Mouse (Mus musculus): Measurements from ENCODE around the gene Mapkapk2.

The Mapkapk2 gene

GRCm38 (mm10) chr1:131110525-131111106, 13.0 kb upstream of the Mapkapk2 start:
- peak; percentile 65 to 71 for DNase-seq

DNA sequence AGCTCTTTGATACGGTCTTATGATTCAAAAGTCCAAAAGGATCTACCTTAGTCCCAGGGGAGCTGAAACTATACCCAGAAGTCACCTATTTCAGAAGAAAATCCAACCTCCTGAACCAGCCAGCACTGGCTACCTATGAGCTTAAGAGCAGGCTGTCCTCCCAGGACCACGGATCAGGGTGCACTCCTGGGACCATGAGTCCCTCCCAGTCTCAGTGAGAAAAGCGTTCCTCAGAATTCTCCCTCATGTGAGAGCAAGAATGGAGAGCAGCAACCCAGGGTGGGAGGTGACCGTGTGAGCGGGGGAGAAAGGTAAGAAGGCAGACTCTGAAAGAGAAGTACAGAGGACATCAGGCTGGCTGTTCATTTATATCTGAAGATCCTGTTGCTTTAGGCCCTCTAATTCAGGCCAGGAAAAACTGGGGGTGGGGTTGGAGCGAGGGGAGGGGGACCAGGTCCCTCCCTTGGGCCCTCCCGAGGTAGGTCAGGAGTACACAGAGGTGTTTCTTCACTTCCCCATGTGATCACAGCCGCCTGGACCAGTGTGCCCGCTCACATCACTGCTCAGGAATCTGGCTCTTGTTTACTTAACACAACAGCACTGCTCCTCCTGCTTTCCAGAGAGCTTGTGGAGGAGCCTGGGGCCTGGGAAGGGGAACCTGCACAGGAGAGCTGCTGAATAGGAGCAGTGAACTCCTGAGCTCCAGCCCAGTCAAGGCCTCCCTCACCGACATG, 10.1 kb upstream of the Mapkapk2 start:
- no peak for DNase-seq

DNA sequence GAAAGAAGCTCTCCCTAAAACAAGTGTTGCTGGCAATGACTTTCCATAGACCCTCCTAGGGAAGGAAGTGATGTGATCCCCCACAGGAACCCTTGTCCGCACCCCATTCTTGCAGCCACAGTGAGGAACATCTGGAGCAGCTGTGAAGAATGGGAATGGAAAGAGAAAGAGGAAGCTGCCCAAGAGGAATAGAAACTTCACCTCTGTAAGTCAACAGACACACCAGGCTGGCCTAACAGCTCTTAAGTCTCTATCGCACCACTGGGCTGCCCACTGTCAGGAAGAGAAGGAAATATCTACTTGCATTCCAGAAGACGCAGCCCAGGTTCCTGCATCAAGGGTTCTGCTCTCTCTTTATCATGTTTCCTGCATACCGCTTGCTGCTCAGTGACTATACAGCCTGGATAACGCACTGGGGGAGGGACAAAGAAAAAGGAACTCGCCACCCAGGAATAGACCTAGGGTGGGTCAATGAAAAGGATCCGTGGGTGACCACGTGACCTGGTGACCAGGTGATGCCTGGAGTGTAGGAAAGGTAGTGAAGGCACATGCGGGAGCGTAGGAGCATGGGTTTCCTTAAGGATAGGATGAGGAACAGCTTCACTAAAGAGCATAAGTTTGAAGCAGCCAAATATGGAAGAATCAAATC, 6.3 kb upstream of the Mapkapk2 start:
- DNase-seq: peak; percentile 59 to 63

GRCm38 (mm10) chr1:131100808-131101207, 3.2 kb upstream of the Mapkapk2 start:
- DNase-seq: no peak

DNA sequence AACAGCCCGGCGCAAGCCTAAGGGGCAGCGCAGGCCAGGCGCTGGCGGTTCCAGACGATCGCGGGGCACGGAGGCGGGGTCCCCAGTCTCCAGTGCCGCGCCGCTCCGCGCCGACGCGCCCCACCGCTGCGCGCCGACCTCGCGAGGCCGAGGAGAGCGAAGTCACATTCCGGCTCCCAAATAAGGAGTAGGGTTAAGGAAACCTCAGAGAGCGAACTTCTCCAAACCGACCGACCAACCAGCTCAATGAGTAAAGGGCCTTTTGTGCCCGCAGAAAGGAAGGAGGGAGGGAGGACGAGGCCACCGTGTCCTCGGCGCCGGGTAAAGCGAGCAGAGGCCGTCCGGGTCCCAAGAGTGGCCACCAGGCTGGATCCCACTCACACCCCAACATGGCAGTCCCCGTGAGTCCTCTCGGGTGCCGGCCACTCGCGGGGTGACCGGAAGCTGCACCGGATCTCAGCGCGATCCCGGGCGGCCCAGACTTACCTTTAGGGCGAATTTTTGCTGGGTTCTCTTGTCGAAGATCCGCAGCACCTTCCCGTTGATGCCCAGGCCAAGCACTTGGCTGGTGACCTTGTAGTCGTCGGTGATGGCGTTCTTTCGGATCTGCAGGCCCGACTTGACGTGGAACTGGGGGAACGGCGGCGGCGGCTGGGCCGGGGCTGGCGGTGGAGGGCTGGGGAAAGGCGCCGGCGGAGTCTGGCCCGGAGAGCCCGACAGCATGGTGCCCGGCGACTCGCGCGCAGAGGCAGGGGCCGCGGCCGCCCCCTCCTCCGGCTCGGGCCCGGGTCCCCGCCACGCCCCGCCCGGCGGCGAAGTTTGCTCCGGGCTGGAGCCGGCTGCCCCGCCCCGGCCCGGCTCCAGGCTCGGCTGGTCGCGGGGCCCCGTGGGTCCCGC, 575 bp downstream of the Mapkapk2 start:
- peak; percentile 68 to 70 for DNase-seq

DNA sequence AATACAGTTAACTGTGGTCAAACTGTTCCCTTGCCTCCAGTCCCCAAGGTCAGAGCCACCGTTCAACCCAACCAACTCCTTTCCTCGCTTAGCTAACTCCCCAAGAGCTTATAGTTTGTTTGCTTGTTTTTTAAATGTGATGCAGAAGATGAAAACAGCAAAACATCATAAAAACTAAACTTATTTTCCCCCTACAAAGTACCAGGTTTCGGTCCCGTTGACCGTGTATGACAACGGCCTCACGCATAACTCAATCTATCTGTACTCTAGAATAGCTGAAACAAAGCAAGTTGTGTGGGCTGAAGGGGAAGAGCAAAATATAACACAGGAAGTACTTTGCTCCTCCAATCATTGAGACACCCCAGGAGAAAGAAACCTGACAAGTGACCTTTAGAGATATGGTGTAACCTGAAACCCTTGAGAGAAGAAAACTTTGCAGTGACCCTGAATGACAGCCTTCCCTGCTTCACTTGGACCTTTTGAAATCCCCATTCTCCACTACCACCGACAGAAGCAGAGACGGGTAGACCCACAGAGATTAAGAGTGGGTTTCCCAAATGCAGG, 1.4 kb downstream of the Mapkapk2 start:
- DNase-seq: peak; percentile 17 to 20

DNA sequence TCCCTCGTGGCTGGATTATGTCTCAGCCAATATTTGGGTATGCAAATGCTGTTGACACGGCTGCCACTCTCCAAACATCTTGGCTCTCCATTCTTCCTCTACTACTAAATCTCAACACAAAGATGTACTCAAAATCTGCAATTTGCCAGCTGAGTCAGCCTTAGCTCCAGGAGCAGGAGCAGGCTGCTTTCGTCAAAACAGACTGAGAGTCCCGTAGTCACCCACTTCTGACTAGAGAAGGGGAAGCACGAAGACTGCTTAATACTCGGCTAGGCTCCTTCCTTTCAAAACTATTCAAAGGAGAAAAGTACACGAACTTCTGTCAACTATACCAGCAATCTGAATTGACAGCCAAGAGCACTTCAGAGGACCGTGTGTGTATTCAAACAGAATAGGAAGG, 2.1 kb downstream of the Mapkapk2 start:
- peak; percentile 28 to 34 for DNase-seq

GRCm38 (mm10) chr1:131093889-131094288, 3.7 kb downstream of the Mapkapk2 start:
- DNase-seq: no peak

GRCm38 (mm10) chr1:131092846-131093245, 4.8 kb downstream of the Mapkapk2 start:
- DNase-seq: no peak

DNA sequence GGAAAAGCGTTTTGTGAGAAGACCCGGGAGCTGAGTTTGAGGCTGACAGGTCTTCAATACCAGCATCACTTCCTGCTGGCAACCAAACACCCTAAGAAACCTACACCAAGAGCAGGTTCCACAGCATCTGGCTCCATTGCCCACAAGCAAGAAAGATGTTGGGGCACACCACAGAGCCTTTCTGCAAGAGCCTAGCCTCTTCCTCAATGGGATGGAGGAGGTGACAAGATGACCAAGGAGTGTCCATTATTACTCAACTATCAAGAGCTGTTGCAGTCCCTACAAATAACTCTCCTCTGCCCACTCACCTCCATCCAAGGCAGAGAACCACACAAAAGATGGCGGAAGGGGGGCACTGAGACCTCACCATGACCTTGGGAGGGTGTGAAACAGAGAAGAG, 5.5 kb downstream of the Mapkapk2 start:
- DNase-seq: no peak

DNA sequence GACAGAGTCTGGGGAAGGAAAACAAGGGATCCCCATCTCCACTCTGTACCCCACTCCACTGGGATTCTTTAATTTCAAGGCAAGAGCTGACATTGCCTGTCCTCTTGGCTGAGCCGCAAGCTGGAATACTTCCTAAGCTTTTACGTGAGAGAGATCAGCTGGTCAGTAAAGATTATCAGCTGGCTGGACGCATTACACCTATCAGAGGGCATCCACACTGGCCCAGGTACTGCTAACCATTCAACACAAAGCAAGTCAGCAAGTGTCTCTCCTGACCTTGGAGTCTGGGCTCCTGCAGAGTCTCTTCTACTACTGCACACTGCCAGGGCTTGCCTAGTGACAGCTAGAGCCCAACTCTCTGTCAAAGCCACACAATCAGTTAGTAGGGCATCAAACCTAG, 6.1 kb downstream of the Mapkapk2 start:
- no peak for DNase-seq

DNA sequence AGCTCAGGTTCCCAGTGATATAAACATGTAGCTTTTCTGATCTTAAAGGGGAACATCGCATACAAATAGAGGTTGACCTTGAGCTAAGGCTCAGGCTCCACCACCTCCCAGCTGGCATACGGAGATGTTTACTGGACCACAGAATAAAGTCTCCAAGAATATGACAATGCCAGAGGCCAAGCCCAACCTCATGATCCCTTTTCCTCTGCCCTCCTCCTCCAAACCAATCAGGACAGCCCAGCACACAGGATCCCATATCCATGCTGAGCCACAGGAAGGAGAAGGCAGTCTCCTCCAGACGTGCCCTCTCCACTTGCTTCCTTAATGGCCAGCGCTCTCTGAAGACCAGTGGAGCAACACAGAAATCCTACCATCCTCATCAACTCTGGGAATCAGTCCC, 6.7 kb downstream of the Mapkapk2 start:
- DNase-seq: no peak

- DNase-seq: no peak
These were observed 7.4 kb downstream of the Mapkapk2 start for GRCm38 (mm10) chr1:131090261-131090660.

GRCm38 (mm10) chr1:131089525-131090127, 8.0 kb downstream of the Mapkapk2 start:
- DNase-seq: peak in 1 of 2 experiments; percentile 19

GRCm38 (mm10) chr1:131088547-131088946, 9.1 kb downstream of the Mapkapk2 start:
- DNase-seq: no peak

GRCm38 (mm10) chr1:131086907-131087306, 10.7 kb downstream of the Mapkapk2 start:
- no peak for DNase-seq

DNA sequence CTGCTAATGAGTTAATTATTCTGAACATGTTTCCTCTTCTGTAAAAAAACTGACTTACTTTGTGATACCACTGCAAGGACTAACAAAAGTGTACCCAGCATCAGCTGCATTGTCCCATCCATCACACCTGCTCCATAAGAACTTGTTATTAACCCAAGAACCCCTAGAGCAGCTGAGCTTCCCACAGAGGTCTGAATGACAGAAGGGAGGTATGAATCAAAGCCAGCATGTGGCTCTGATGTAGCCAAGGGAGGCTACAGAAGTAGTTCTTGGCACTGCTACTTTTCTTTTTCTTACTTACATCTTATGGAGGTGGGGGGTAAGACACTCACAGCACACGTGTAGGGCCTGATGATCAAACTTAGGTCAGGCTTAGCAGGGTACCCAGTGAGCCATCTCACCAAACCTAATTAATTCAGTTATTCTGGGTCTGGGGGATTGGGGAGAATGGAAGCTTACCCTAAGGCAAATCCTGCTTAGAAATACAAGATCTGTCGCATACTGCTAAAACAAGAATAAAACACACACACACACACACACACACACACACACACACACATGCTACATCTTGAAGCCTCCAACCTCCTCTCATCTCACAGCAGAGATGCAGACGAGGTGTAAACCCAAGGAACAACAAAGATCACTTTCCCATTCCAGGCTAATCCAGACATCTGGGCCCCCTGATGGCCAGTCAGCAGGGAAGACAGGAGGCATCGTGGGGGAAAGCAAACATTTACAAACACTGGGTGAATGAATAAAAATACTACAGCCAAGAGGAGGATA, 11.5 kb downstream of the Mapkapk2 start:
- DNase-seq: no peak

- no peak for DNase-seq
These were observed 12.4 kb downstream of the Mapkapk2 start for GRCm38 (mm10) chr1:131085272-131085671.

DNA sequence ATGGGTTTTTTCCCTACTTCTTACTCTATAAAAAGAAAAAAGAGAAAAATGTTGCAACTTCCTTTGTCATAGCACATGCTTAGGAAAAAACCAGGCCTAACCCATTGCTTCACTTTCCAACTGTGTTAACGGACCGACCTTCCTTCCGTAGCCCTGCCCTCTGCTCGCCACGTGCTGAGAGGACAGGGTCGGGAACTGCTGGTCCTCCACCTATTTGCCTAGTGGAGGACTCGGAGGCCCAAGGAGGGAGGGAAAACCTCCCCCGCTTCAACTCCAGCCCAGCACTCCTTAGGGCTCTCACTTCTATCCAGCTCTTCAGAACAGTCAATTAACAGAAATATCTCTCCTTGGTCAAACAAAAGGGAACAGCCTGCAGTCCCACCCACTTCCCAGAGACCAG, 13.3 kb downstream of the Mapkapk2 start:
- no peak for DNase-seq

- DNase-seq: no peak
These were observed 14.0 kb downstream of the Mapkapk2 start for GRCm38 (mm10) chr1:131083609-131084008.

DNA sequence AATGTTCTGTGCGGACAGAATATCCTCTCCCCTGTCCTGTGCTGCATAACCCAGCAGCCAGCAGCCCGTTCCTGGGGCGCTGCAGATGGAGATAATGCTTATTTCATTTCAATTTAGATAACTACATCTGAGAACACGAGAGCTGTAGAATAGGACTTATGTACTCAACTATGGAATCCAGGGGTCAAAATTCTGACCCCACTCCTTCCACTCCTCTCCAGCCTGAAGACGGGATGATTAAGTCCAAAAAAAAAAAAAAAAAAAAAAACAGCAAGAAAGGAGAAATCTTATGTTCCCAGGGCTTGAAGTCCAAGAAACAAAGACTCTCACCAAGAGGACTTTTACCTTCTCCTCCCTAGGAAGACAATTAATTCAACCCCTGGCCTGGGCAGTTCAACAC, 14.5 kb downstream of the Mapkapk2 start:
- DNase-seq: no peak

DNA sequence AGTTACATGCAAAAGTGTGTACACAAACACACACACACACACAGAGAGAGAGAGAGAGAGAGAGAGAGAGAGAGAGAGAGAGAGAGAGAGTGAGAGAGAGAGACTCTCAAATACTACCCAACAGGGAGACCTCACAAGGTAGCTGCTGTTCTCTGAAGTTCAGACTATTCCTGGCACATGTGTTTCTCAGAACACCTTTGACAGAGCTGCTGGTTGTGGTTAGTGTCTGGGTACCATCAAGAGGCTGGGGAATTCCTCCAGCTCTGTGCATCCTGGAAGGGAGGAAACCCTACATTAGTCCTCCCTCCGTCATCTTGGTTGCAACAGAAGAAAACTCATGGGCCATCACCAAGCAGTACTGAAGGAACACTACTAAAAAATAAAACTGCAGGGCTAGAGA, 16.9 kb downstream of the Mapkapk2 start:
- DNase-seq: no peak
